Mouse (Mus musculus): Measurements from ENCODE around the gene Nipbl. TPM values are rescaled to one million over a fixed set of nuclear protein-coding genes. Genes with fewer than 3 reads are reported as not detected.
"Not testable (repeated sequence)": the region's sequence is repeated elsewhere in the genome, so short reads cannot be mapped to it uniquely, and the experiment has no call there.

Nipbl gene
- polyA plus RNA-seq, 1 experiment from 2014 or later = 5.7 TPM

GRCm38 (mm10) chr15:8279929-8280610 is 164.2 kb downstream of the Nipbl start:
- Histone ChIP-seq H3K9me3 (ENCODE audit: low read length) (peaks cover 5% of the 10 kb centered on the region; the same call in 1 of the 2 replicates), H3K36me3 (replicated peaks; ENCODE audit: insufficient read depth, low read length) (no peaks in the 10 kb centered on the region), H3K4me1 (ENCODE audit: insufficient read depth) (no peaks in the 10 kb centered on the region), H3K4me3 (ENCODE audit: low read depth, low read length) (peak overlapping the region; percentile 46), H3K27ac (ENCODE audit: low read depth) (no peak overlapping the region), H3K4me2 (ENCODE audit: low read depth, low read length) (peak overlapping the region; percentile 71), H3K27me3 (ENCODE audit: insufficient read depth, low read length) (no peaks in the 10 kb centered on the region), H3K9ac (replicated peaks) (no peak overlapping the region)
- ATAC-seq = peak; percentile 51
- TF ChIP-seq CTCF (IDR thresholded peaks at IDR 0.05; ENCODE audit: low read depth) (no peak), EP300 (IDR thresholded peaks at IDR 0.05; ENCODE audit: low read depth) (no peak)
- DNase-seq = peak; percentile 53
- 52% methylated on average over 20 of the region's 20 CpGs for whole genome bisulfite sequencing (ENCODE audit: insufficient replicate concordance)

DNA sequence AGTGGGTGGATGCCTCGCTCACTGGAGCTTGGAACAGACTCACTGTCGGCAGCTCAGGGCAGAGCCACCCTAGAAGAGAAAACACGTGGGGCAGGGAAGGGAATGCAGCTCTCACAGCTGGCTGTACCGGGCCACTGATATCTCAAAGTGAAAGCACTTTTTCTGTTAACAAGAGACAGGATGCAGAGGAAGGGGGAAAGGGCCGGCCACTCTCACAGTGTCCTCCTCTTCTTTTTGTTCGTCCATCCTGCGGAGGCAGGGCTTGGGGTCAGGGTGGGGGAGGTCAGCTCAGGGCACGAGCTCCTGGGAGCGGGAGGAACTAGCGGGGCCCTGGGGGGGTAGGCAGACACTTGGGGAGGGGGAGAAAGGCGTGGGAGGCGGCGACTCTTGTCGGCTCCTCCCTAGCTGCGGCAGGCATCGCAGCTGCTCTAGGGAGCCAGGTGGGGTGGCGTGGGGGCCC is 164.9 kb downstream of the Nipbl start:
- H3K27ac ChIP-seq (ENCODE audit: low read depth) = no peak overlapping the region
- H3K4me1 ChIP-seq (ENCODE audit: insufficient read depth) = no peaks in the 10 kb centered on the region
- no peaks in the 10 kb centered on the region for H3K27me3 ChIP-seq (ENCODE audit: insufficient read depth, low read length)
- peak overlapping the region; percentile 46 for H3K4me3 ChIP-seq (ENCODE audit: low read depth, low read length)
- 42% methylated on average over 17 of the region's 17 CpGs for WGBS (ENCODE audit: insufficient replicate concordance)
- H3K4me2 ChIP-seq (ENCODE audit: low read depth, low read length) = peak overlapping the region; percentile 71
- TF ChIP-seq CTCF (IDR thresholded peaks at IDR 0.05; ENCODE audit: low read depth) (no peak), EP300 (IDR thresholded peaks at IDR 0.05; ENCODE audit: low read depth) (no peak)
- peak; percentile 45; the same call in 1 of the 2 replicates for ATAC-seq
- peak overlapping the region; percentile 55 for H3K9ac ChIP-seq (replicated peaks)
- no peaks in the 10 kb centered on the region for H3K36me3 ChIP-seq (replicated peaks; ENCODE audit: insufficient read depth, low read length)
- peak; percentile 36 for DNase-seq
- H3K9me3 ChIP-seq (ENCODE audit: low read length) = peaks cover 5% of the 10 kb centered on the region; the same call in 1 of the 2 replicates

GRCm38 (mm10) chr15:8277916-8278315 is 166.3 kb downstream of the Nipbl start:
- 83% methylated on average over 4 of the region's 4 CpGs for WGBS (ENCODE audit: insufficient replicate concordance)
- not testable (repeated sequence) for H3K4me3 ChIP-seq (ENCODE audit: low read depth, low read length); H3K27ac ChIP-seq (ENCODE audit: low read depth); H3K9ac ChIP-seq (replicated peaks); H3K4me1 ChIP-seq (ENCODE audit: insufficient read depth); H3K36me3 ChIP-seq (replicated peaks; ENCODE audit: insufficient read depth, low read length); H3K4me2 ChIP-seq (ENCODE audit: low read depth, low read length); H3K9me3 ChIP-seq (ENCODE audit: low read length); H3K27me3 ChIP-seq (ENCODE audit: insufficient read depth, low read length); DNase-seq; ATAC-seq

- Histone ChIP-seq H3K4me1 (ENCODE audit: insufficient read depth) (no peaks in the 10 kb centered on the region), H3K9me3 (ENCODE audit: low read length) (peaks cover 5% of the 10 kb centered on the region; the same call in 1 of the 2 replicates), H3K4me2 (ENCODE audit: low read depth, low read length) (no peak overlapping the region), H3K27ac (ENCODE audit: low read depth) (no peak overlapping the region), H3K36me3 (replicated peaks; ENCODE audit: insufficient read depth, low read length) (no peaks in the 10 kb centered on the region), H3K27me3 (ENCODE audit: insufficient read depth, low read length) (no peaks in the 10 kb centered on the region), H3K9ac (replicated peaks) (no peak overlapping the region), H3K4me3 (ENCODE audit: low read depth, low read length) (no peak overlapping the region)
- TF ChIP-seq CTCF (IDR thresholded peaks at IDR 0.05; ENCODE audit: low read depth) = no peak
- no peak for TF ChIP-seq EP300 (IDR thresholded peaks at IDR 0.05; ENCODE audit: low read depth)
- no peak for ATAC-seq
- no peak for DNase-seq
- 69% methylated on average over 8 of the region's 8 CpGs for WGBS (ENCODE audit: insufficient replicate concordance)
These were observed 172.3 kb downstream of the Nipbl start for GRCm38 (mm10) chr15:8271952-8272351.

DNA sequence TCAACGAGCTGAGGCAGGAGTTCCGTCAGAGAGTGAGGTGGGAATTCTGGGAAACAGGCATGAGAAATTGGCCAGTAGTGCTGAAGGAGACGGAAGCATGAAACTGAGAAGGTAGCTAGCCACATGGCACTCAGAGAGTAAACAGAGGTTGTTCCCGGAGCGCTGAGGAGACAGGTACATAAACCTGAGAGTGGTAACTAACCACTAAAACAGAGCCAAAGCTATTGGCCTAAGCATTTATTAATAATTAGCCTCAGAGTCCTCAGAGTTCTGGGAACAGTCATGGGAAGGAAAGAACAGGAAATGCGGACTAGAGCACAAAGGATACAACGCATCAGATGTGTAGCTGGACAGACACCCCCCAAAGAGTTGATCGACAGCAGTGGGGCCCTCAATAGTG is 176.0 kb downstream of the Nipbl start:
- Histone ChIP-seq H3K9ac (replicated peaks) (no peak overlapping the region), H3K4me2 (ENCODE audit: low read depth, low read length) (no peak overlapping the region), H3K9me3 (ENCODE audit: low read length) (no peaks in the 10 kb centered on the region), H3K4me1 (ENCODE audit: insufficient read depth) (no peaks in the 10 kb centered on the region), H3K27me3 (ENCODE audit: insufficient read depth, low read length) (no peaks in the 10 kb centered on the region), H3K4me3 (ENCODE audit: low read depth, low read length) (no peak overlapping the region), H3K27ac (ENCODE audit: low read depth) (no peak overlapping the region), H3K36me3 (replicated peaks; ENCODE audit: insufficient read depth, low read length) (0 out of 2 replicates have a peak, but pooled peaks cover 3% of the 10 kb centered on the region)
- no peak for ATAC-seq
- no peak for DNase-seq
- 80% methylated on average over 8 of the region's 8 CpGs for WGBS (ENCODE audit: insufficient replicate concordance)
- TF ChIP-seq CTCF (IDR thresholded peaks at IDR 0.05; ENCODE audit: low read depth) = no peak
- TF ChIP-seq EP300 (IDR thresholded peaks at IDR 0.05; ENCODE audit: low read depth) = no peak

DNA sequence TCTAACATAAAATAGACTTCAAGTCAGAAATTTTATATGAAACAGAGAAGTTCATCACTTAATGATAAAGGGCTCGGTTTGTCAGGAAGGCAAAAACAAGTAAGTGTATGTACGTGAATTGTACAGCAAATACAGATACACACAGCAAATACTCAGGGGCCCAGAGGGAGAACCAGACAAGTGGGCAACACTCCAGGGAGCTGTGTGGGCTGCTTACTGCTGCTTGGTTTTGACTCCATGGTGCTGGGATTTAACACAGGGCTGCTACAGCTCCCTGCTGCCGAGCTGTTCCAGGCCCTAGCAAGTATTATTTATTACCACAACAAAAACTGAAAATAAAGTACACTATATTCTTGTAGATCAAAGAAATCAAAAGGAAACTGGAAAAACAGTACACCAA is 177.1 kb downstream of the Nipbl start:
- DNase-seq (no peak), ATAC-seq (no peak)
- no peaks in the 10 kb centered on the region for H3K27me3 ChIP-seq (ENCODE audit: insufficient read depth, low read length)
- no peaks in the 10 kb centered on the region for H3K4me1 ChIP-seq (ENCODE audit: insufficient read depth)
- H3K36me3 ChIP-seq (replicated peaks; ENCODE audit: insufficient read depth, low read length) = 0 out of 2 replicates have a peak, but pooled peaks cover 3% of the 10 kb centered on the region
- TF ChIP-seq CTCF (IDR thresholded peaks at IDR 0.05; ENCODE audit: low read depth) = no peak
- TF ChIP-seq EP300 (IDR thresholded peaks at IDR 0.05; ENCODE audit: low read depth) = no peak
- no peak overlapping the region for H3K9ac ChIP-seq (replicated peaks)
- 80% methylated on average over 3 of the region's 3 CpGs for WGBS (ENCODE audit: insufficient replicate concordance)
- no peak overlapping the region for H3K4me3 ChIP-seq (ENCODE audit: low read depth, low read length)
- H3K9me3 ChIP-seq (ENCODE audit: low read length) = no peaks in the 10 kb centered on the region
- H3K27ac ChIP-seq (ENCODE audit: low read depth) = no peak overlapping the region
- no peak overlapping the region for H3K4me2 ChIP-seq (ENCODE audit: low read depth, low read length)
